In genomic region chr13:51853301-51854243, GRCm38 (mm10) we compare ENCODE assay signal across 9 mouse cellular contexts. TPM values are rescaled to one million over a fixed set of nuclear protein-coding genes. Genes with fewer than 3 reads are reported as not detected.
DNase-seq lines count a peak whose midpoint lies in the region; ATAC-seq and TF ChIP-seq lines count a peak whose summit lies in the region.
"Had no signal": no experiment of that assay in that cellular context is flagged by ENCODE, and none has a peak within 500 bp of the region (broad histone marks: within the 10 kb centered on the region; RNA-seq: fewer than 3 reads in every experiment).

No protein-coding gene starts in this region.

- peak; percentile 89 for ATAC-seq in Patski
- no peak for ATAC-seq in megakaryocyte progenitor cell, adult 5-6 weeks (replicated peaks; ENCODE audit: poor library complexity)

- WGBS in midbrain, embryonic 10.5 days = 12% methylated on average over 16 of the region's 16 CpGs
- 71% methylated on average over 16 of the region's 16 CpGs for WGBS in thymus, adult 2 months

- H3K4me1 ChIP-seq in midbrain, embryonic 10.5 days = peaks cover 62% of the 10 kb centered on the region
- H3K4me1 ChIP-seq in thymus, adult 2 months (replicated peaks; ENCODE audit: control insufficient read depth, insufficient read depth, low read length) = peaks cover 13% of the 10 kb centered on the region

- no peak for TF ChIP-seq POLR2A in thymus, adult 2 months (IDR thresholded peaks at IDR 0.05; ENCODE audit: control insufficient read depth, extremely low read depth, insufficient read depth, low read length, poor library complexity)

- no peak overlapping the region for H3K4me3 ChIP-seq in midbrain, embryonic 10.5 days
- no peak overlapping the region for H3K4me3 ChIP-seq in thymus, adult 2 months (ENCODE audit: control insufficient read depth, insufficient read depth, low read length)
- H3K4me3 ChIP-seq: erythroblast, embryonic 14.5 days had no signal

- in situ Hi-C loops in Patski (cut with MboI; ENCODE audit: low pct_unique_long_range_greater_than_20kb) = loop anchor here (5.0 kb wide), 1 partner anchor 34 kb away; no protein-coding TSS in a partner anchor

- TF ChIP-seq CTCF in Patski (IDR thresholded peaks at IDR 0.05) = no peak
- TF ChIP-seq CTCF in thymus, adult 2 months (IDR thresholded peaks at IDR 0.05; ENCODE audit: borderline replicate concordance, control insufficient read depth, extremely low read depth, insufficient read depth, low read length, poor library complexity) = no peak

- peak; percentile 54 for DNase-seq in embryo, embryonic 11 days
- DNase-seq in embryo, embryonic 10.5 days (ENCODE audit: low spot score) = no peak
- DNase-seq in Patski (ENCODE audit: low read depth, low spot score) = peak; percentile 87
- peak; percentile 59 for DNase-seq in heart, postnatal 4 days
- DNase-seq in midbrain, embryonic 10.5 days (ENCODE audit: low spot score) = peak; percentile 23
- DNase-seq in layer of hippocampus, postnatal 36 days = no peak
- no peak for DNase-seq in thymus, adult 2 months

- H3K27ac ChIP-seq in midbrain, embryonic 10.5 days (replicated peaks) = peak overlapping the region; percentile 38
- H3K27ac ChIP-seq in thymus, adult 2 months (ENCODE audit: control insufficient read depth, insufficient read depth, low read length) = no peak overlapping the region

- CTCF ChIA-PET in Patski (lab: Charles Lee) = interaction anchor here (1.2 to 1.5 kb wide), 3 partner anchors 8 to 115 kb away, joined by 3 to 4 read pairs (median 3); no protein-coding TSS in a partner anchor

- no peaks in the 10 kb centered on the region for H3K36me3 ChIP-seq in midbrain, embryonic 10.5 days
- H3K36me3 ChIP-seq in thymus, adult 2 months (ENCODE audit: control insufficient read depth, insufficient read depth, low read length) = no peaks in the 10 kb centered on the region

- POLR2A ChIA-PET in Patski (lab: Charles Lee) = interaction anchor here (0.6 to 1.1 kb wide), 2 partner anchors 64 to 113 kb away, joined by 3 to 4 read pairs; no protein-coding TSS in a partner anchor

- H3K9me3 ChIP-seq in midbrain, embryonic 10.5 days (replicated peaks) = no peaks in the 10 kb centered on the region

- H3K27me3 ChIP-seq in Patski = no peaks in the 10 kb centered on the region
- H3K27me3 ChIP-seq in midbrain, embryonic 10.5 days (ENCODE audit: low read depth, poor library complexity, severe bottlenecking) = peaks cover 84% of the 10 kb centered on the region
- H3K27me3 ChIP-seq in thymus, adult 2 months (ENCODE audit: control insufficient read depth, insufficient read depth, low read length) = no peaks in the 10 kb centered on the region

RNA-seq across cellular contexts. Expression of gene Gadd45g, which starts 7.1 kb away (rescaled TPM):
- polyA plus RNA-seq in Patski (2021) = 165 TPM
- 10 to 100 TPM; 23.8 to 29.4 TPM for total RNA-seq in heart, postnatal 4 days (2021)
- polyA plus RNA-seq in midbrain, embryonic 10.5 days (2016; fragmentation: Nextera tagmentation; extraction: Ambion mirVana) = 192 and 243 TPM in 2 replicates
- 1.8 and 2.6 TPM in 2 replicates for total RNA-seq in megakaryocyte progenitor cell, adult 5-6 weeks (2015)
- 2.5 and 2.6 TPM in 2 replicates for total RNA-seq in megakaryocyte progenitor cell, adult 5-6 weeks (2017)
- 10 to 100 TPM; 19.9 to 22.3 TPM for total RNA-seq in layer of hippocampus, postnatal 36 days (2021)
- 15.0 and 16.2 TPM in 2 replicates for polyA plus RNA-seq in thymus, adult 2 months (2012; rRNA removed)

Comparison
In these comparisons a context has a peak if more than half of its experiments do, and no peak if none do; other contexts are left out.
1. DNase-seq: peak in embryo, embryonic 11 days (single experiment), Patski (single experiment), heart, postnatal 4 days (single experiment) and midbrain, embryonic 10.5 days (single experiment); none in embryo, embryonic 10.5 days (single experiment), layer of hippocampus, postnatal 36 days (0 of 2) and thymus, adult 2 months (single experiment).
2. RNA of gene Gadd45g, which starts 7.1 kb away (total RNA-seq): 23.8 to 29.4 TPM in heart, postnatal 4 days and 19.9 to 22.3 TPM in layer of hippocampus, postnatal 36 days; 1.8 to 2.6 TPM in megakaryocyte progenitor cell, adult 5-6 weeks; every median in the first group is over 4 times any median in the second.